Comparison of ENCODE assay signal across 23 mouse cellular contexts in genomic region chr9:116651414-116651813, GRCm38 (mm10).
DNase-seq lines count a peak whose midpoint lies in the region; ATAC-seq and TF ChIP-seq lines count a peak whose summit lies in the region.
"Had no signal": no experiment of that assay in that cellular context is flagged by ENCODE, and none has a peak within 500 bp of the region (broad histone marks: within the 10 kb centered on the region; RNA-seq: fewer than 3 reads in every experiment).

No protein-coding gene starts in this region.

- H3K36me3 ChIP-seq in intestine, postnatal 0 days (ENCODE audit: control insufficient read depth, insufficient read depth) = no peaks in the 10 kb centered on the region
- no peaks in the 10 kb centered on the region for H3K36me3 ChIP-seq in intestine, embryonic 15.5 days
- H3K36me3 ChIP-seq in lung, postnatal 0 days (ENCODE audit: insufficient read depth, low read length) = no peaks in the 10 kb centered on the region
- no peaks in the 10 kb centered on the region for H3K36me3 ChIP-seq in hindbrain, embryonic 12.5 days
- H3K36me3 ChIP-seq: limb, embryonic 10.5 days; liver, embryonic 13.5 days; neural tube, embryonic 13.5 days; stomach, embryonic 15.5 days had no signal

- H3K27me3 ChIP-seq in intestine, postnatal 0 days (replicated peaks; ENCODE audit: control insufficient read depth, insufficient read depth, low read length) = no peaks in the 10 kb centered on the region
- H3K27me3 ChIP-seq in intestine, embryonic 15.5 days (replicated peaks) = no peaks in the 10 kb centered on the region
- H3K27me3 ChIP-seq in lung, postnatal 0 days (replicated peaks; ENCODE audit: insufficient read depth, low read length) = no peaks in the 10 kb centered on the region
- no peaks in the 10 kb centered on the region for H3K27me3 ChIP-seq in hindbrain, embryonic 12.5 days
- H3K27me3 ChIP-seq: liver, embryonic 13.5 days; neural tube, embryonic 13.5 days; stomach, embryonic 15.5 days had no signal

- peak; percentile 32 for TF ChIP-seq CTCF in intestine, postnatal 0 days (IDR thresholded peaks at IDR 0.05; ENCODE audit: low read depth)
- TF ChIP-seq CTCF in lung, postnatal 0 days (IDR thresholded peaks at IDR 0.05) = peak; percentile 26; the same call in 1 of the 2 replicates

- H3K4me1 ChIP-seq in intestine, postnatal 0 days (replicated peaks; ENCODE audit: control insufficient read depth, insufficient read depth, low read length) = no peaks in the 10 kb centered on the region
- H3K4me1 ChIP-seq in intestine, embryonic 15.5 days (replicated peaks) = peaks cover 5% of the 10 kb centered on the region; the same call in 1 of the 2 replicates
- H3K4me1 ChIP-seq in lung, postnatal 0 days (ENCODE audit: insufficient read depth, low read depth, low read length) = no peaks in the 10 kb centered on the region
- H3K4me1 ChIP-seq in hindbrain, embryonic 12.5 days = no peaks in the 10 kb centered on the region
- H3K4me1 ChIP-seq: liver, embryonic 13.5 days; stomach, embryonic 15.5 days had no signal

- no peaks in the 10 kb centered on the region for H3K9me3 ChIP-seq in intestine, postnatal 0 days (ENCODE audit: control insufficient read depth)
- H3K9me3 ChIP-seq in intestine, embryonic 15.5 days = no peaks in the 10 kb centered on the region
- no peaks in the 10 kb centered on the region for H3K9me3 ChIP-seq in lung, postnatal 0 days (ENCODE audit: low read length)
- no peaks in the 10 kb centered on the region for H3K9me3 ChIP-seq in hindbrain, embryonic 12.5 days (replicated peaks)
- H3K9me3 ChIP-seq: limb, embryonic 10.5 days; liver, embryonic 13.5 days; neural tube, embryonic 13.5 days; stomach, embryonic 15.5 days had no signal

- no peak overlapping the region for H3K27ac ChIP-seq in intestine, postnatal 0 days (ENCODE audit: low read depth, low read length)
- no peak overlapping the region for H3K27ac ChIP-seq in intestine, embryonic 15.5 days
- no peak overlapping the region for H3K27ac ChIP-seq in lung, postnatal 0 days (ENCODE audit: low read length)
- H3K27ac ChIP-seq in hindbrain, embryonic 12.5 days = no peak overlapping the region
- H3K27ac ChIP-seq: limb, embryonic 10.5 days; liver, embryonic 13.5 days; neural tube, embryonic 13.5 days; stomach, embryonic 15.5 days had no signal

- no peak overlapping the region for H3K9ac ChIP-seq in intestine, postnatal 0 days (ENCODE audit: low read depth, low read length)
- H3K9ac ChIP-seq in intestine, embryonic 15.5 days = no peak overlapping the region
- H3K9ac ChIP-seq in lung, postnatal 0 days (replicated peaks; ENCODE audit: low read depth) = no peak overlapping the region
- H3K9ac ChIP-seq in hindbrain, embryonic 12.5 days = no peak overlapping the region
- H3K9ac ChIP-seq: liver, embryonic 13.5 days; neural tube, embryonic 13.5 days; stomach, embryonic 15.5 days had no signal

- no peak for DNase-seq in lung, postnatal 0 days (ENCODE audit: low spot score)
- DNase-seq in lung, postnatal 25 days (ENCODE audit: low spot score) = no peak
- DNase-seq in ES-CJ7 (ENCODE audit: low read depth, low spot score) (peak; percentile 42), ZHBTc4 (ENCODE audit: low read depth, low spot score) (peak; percentile 53)
- no peak for DNase-seq in frontal cortex, postnatal 10 days (ENCODE audit: low spot score in 2 of 2)
- DNase-seq: adrenal gland, adult 2 months; cerebellum, adult 2 months; gastrocnemius, postnatal 10 days; kidney, adult 2 months; kidney, postnatal 4 days; liver, embryonic 13.5 days; lung, postnatal 14 days; right cerebral cortex, postnatal 14 days; thymus, postnatal 25 days had no signal

- H3K4me2 ChIP-seq in intestine, postnatal 0 days (replicated peaks; ENCODE audit: low read depth) = no peak overlapping the region
- H3K4me2 ChIP-seq in intestine, embryonic 15.5 days (replicated peaks) = no peak overlapping the region
- H3K4me2 ChIP-seq in lung, postnatal 0 days (replicated peaks; ENCODE audit: low read depth, low read length) = no peak overlapping the region
- no peak overlapping the region for H3K4me2 ChIP-seq in hindbrain, embryonic 12.5 days (replicated peaks)
- H3K4me2 ChIP-seq: heart, embryonic 11.5 days; liver, embryonic 13.5 days; neural tube, embryonic 13.5 days; stomach, embryonic 15.5 days had no signal

- ATAC-seq in intestine, postnatal 0 days = no peak
- ATAC-seq in intestine, embryonic 15.5 days = no peak
- no peak for ATAC-seq in lung, postnatal 0 days
- no peak for ATAC-seq in hindbrain, embryonic 12.5 days (ENCODE audit: low FRiP score)
- ATAC-seq: hindbrain, embryonic 16.5 days had no signal

- H3K4me3 ChIP-seq in intestine, postnatal 0 days (ENCODE audit: low read depth, low read length) = no peak overlapping the region
- no peak overlapping the region for H3K4me3 ChIP-seq in intestine, embryonic 15.5 days (replicated peaks)
- H3K4me3 ChIP-seq in lung, postnatal 0 days (ENCODE audit: low read depth, low read length) = no peak overlapping the region
- H3K4me3 ChIP-seq in hindbrain, embryonic 12.5 days = no peak overlapping the region
- H3K4me3 ChIP-seq: erythroblast, embryonic 14.5 days; limb, embryonic 10.5 days; liver, embryonic 13.5 days; neural tube, embryonic 13.5 days; stomach, embryonic 15.5 days had no signal

- no peak for TF ChIP-seq EP300 in lung, postnatal 0 days (IDR thresholded peaks at IDR 0.05)

- WGBS in intestine, postnatal 0 days = 97% methylated on average over 1 of the region's 1 CpGs
- 100% methylated on average over 1 of the region's 1 CpGs for whole genome bisulfite sequencing in intestine, embryonic 15.5 days
- 89% methylated on average over 1 of the region's 1 CpGs for WGBS in lung, postnatal 0 days
- 87% methylated on average over 1 of the region's 1 CpGs for WGBS in hindbrain, embryonic 12.5 days

Comparison
In these comparisons a context has a peak if more than half of its experiments do, and no peak if none do; other contexts are left out.
1. DNase-seq: peak in ES-CJ7 (single experiment) and ZHBTc4 (single experiment); none in lung, postnatal 0 days (single experiment), lung, postnatal 25 days (single experiment) and frontal cortex, postnatal 10 days (0 of 2).